Mouse (Mus musculus): ENCODE results near the gene Nkain2. TPM values are rescaled to one million over a fixed set of nuclear protein-coding genes. Genes with fewer than 3 reads are reported as not detected.

Gene Nkain2
- polyA plus RNA-seq, 1 experiment from 2014 or later = 0.20 TPM

GRCm38 (mm10) chr10:31812543-31812942, 1077.7 kb downstream of the Nkain2 start:
- no peak for ATAC-seq
- no peaks in the 10 kb centered on the region for H3K9me3 ChIP-seq (replicated peaks)
- WGBS (ENCODE audit: insufficient replicate concordance) = 53% methylated on average over 3 of the region's 3 CpGs
- H3K27me3 ChIP-seq (replicated peaks) = no peaks in the 10 kb centered on the region
- H3K4me2 ChIP-seq = no peak overlapping the region
- no peak overlapping the region for H3K27ac ChIP-seq
- H3K4me1 ChIP-seq = no peaks in the 10 kb centered on the region
- H3K4me3 ChIP-seq = no peak overlapping the region
- no peak overlapping the region for H3K9ac ChIP-seq
- H3K36me3 ChIP-seq = no peaks in the 10 kb centered on the region

DNA sequence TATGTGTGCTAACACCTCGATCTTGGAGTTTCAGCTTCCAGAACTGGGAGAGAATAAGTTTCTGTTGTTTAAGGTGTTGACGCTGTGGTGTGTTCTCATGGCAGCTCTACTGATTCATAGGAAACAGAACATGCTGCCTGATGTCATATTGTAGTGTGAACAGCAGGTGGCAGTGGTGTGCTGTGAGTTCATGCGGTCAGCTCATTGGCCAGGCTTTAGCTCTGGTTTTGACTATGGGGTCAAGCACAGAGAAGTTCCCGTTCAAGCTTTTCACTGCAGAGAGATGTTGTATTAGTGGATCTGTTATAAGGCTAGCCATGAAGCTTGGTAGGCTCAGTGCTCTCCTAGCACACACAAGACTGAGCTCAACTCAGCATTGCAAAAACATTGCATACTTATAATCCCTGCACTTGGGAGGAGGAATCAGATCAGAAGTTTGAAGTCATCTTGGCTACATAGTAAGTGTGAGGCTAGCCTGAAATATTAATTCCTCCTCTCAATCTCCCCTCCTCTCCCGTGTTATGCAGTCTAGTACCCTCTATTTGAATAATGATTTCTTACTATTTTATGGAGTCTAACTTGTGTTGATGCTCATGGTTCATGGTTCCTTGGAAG, 1147.7 kb downstream of the Nkain2 start:
- ATAC-seq = no peak
- no peak overlapping the region for H3K9ac ChIP-seq
- no peaks in the 10 kb centered on the region for H3K36me3 ChIP-seq
- no peak overlapping the region for H3K4me3 ChIP-seq
- no peaks in the 10 kb centered on the region for H3K9me3 ChIP-seq (replicated peaks)
- H3K27me3 ChIP-seq (replicated peaks) = no peaks in the 10 kb centered on the region
- H3K27ac ChIP-seq = no peak overlapping the region
- WGBS (ENCODE audit: insufficient replicate concordance) = 20% methylated on average over 5 of the region's 5 CpGs
- H3K4me1 ChIP-seq = no peaks in the 10 kb centered on the region
- no peak overlapping the region for H3K4me2 ChIP-seq

DNA sequence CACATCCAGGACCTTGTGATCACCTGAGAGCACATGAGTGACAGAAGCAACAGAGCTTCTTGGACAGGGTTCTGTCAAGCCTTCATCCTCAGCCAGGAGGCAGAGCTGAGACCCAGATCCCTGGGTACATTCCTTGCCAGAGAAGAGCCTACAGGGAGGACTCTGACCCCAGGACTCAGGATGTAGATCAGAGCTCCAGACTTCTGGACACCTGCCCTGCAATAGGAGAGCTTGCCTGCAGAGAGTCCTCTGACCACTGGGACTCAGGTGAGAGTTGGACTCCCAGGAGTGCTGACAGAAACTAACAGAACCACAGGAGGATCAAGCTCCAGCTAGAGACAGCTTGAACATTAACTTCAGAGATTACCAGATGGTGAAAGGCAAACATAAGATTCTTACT, 1162.2 kb downstream of the Nkain2 start:
- Histone ChIP-seq H3K9me3 (replicated peaks) (no peaks in the 10 kb centered on the region), H3K4me2 (no peak overlapping the region), H3K27ac (no peak overlapping the region), H3K9ac (no peak overlapping the region), H3K4me3 (no peak overlapping the region), H3K4me1 (no peaks in the 10 kb centered on the region), H3K36me3 (no peaks in the 10 kb centered on the region), H3K27me3 (replicated peaks) (no peaks in the 10 kb centered on the region)
- no peak for ATAC-seq

DNA sequence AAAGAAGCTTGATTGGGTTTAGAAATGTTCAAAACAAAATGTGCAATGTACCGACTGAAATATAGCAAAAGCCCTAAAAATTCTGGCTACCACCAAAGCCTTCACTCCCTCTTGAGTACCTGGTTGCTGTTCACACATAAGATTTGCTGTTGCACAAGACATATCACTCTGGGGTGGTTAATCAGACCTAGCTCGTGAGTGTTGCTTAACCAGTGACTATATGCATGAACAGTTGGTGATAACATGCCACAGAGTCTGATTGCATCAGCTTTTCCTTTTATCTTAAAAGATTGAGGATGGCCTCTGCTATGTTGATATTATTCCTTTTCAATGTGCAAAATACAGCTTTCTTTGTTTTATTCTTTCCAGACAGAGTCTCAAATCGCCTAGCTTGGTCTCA, 1243.0 kb downstream of the Nkain2 start:
- Histone ChIP-seq H3K9me3 (replicated peaks) (no peaks in the 10 kb centered on the region), H3K27me3 (replicated peaks) (no peaks in the 10 kb centered on the region), H3K9ac (no peak overlapping the region), H3K4me2 (no peak overlapping the region), H3K4me3 (no peak overlapping the region), H3K36me3 (no peaks in the 10 kb centered on the region), H3K27ac (no peak overlapping the region), H3K4me1 (no peaks in the 10 kb centered on the region)
- no peak for ATAC-seq
- WGBS (ENCODE audit: insufficient replicate concordance) = 57% methylated on average over 3 of the region's 3 CpGs

- H3K9ac ChIP-seq = no peak overlapping the region
- no peaks in the 10 kb centered on the region for H3K27me3 ChIP-seq (replicated peaks)
- ATAC-seq = no peak
- no peaks in the 10 kb centered on the region for H3K36me3 ChIP-seq
- 35% methylated on average over 1 of the region's 1 CpGs for WGBS (ENCODE audit: insufficient replicate concordance)
- H3K4me3 ChIP-seq = no peak overlapping the region
- H3K9me3 ChIP-seq (replicated peaks) = no peaks in the 10 kb centered on the region
- H3K27ac ChIP-seq = no peak overlapping the region
- no peaks in the 10 kb centered on the region for H3K4me1 ChIP-seq
- no peak overlapping the region for H3K4me2 ChIP-seq
These were observed 1244.2 kb downstream of the Nkain2 start for GRCm38 (mm10) chr10:31646083-31646482.

Other genes starting within 250 kb of the Nkain2 start
- gene Trdn, start 190.1 kb upstream of the Nkain2 start, polyA plus RNA-seq (2016; fragmentation: Nextera tagmentation; extraction: Ambion mirVana) = 0.25 TPM in 1 of 2 replicates, not detected in the other

All from liver, embryonic 12.5 days (tissue).